Mouse (Mus musculus) cerebellum, postnatal 4 days (tissue): ENCODE measurements around the gene Fnbp1l.

Experiments
- DNase-seq, 2 experiments: peaks; one replicate each; pipeline ENCODE4 v3.0.0; 2022; ENCODE audit warnings: low spot score in 2 of 2, mixed read lengths in 1 of 2

The Fnbp1l gene

DNA sequence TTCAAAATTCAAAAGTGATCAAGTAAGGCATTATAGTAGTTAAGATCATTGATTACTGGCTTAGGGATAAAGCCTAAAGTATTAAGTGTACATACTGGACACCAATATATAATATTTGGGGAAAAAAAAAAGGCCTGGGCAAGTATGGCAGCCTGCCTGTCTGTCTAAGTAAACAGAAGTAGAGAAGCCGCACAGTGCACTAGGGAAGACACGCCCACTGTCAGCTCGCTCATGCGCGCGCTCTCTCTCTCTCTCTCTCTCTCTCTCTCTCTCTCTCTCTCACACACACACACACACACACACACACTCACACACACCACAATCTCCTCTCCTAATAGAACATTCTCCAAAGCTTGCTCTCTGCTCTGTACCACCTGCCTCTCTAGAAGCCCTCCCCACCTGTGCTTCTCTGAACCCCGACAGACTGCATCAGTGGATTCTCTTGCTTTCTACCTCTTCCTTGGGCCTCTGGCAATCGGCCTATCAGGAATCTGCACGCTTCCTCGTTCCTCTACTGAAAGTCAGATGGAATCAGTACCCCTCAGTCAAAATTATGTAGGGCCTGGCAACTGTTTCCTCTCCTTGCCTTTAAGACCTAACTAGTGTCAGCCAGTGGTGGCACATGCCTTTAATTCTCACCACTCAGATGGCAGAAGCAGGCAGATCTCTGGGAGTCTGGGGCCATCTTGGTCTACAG lies 13.3 kb downstream of the Fnbp1l start:
- no peak for DNase-seq

DNA sequence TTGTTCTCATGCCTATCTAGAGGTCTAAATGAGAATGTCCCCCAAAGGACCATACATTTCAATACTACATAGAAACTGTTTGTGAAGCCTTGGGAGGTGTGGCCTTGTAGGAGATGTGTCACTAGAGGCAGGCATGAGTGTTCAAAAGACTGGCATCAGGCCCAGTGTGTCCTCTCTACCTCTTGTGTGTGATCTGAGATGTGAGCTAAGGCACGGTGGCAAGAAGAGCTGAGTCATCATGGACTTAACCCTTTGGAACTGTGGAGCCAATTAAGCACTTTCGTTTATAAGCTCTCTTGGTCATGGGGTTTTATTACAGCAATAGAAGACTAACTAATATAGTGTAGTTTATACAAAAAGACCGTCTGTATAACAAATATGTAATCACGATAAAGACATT lies 16.3 kb downstream of the Fnbp1l start:
- DNase-seq, result no peak

DNA sequence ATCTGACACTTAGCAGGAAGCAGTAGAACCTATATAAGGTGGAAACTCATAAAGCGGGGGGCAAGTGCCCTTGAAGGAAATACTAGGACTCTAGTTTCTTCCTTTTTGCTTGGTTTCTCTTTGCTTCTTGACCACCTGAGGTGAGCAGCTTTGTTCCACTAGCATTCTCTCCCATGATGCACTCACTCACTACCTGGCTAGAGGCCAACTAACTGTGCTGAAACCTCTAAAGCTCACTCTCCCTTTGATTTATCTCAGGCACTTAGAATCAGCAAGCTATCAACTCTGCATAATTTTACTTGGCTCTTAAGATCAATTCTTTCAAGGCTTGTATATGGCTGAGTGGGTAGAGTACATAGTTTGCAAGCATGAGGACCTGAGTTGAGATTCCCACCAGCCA lies 17.1 kb downstream of the Fnbp1l start:
- DNase-seq, result no peak

- DNase-seq, result no peak
Observed at GRCm38 (mm10) chr3:122599291-122599690, 20.2 kb downstream of the Fnbp1l start.

DNA sequence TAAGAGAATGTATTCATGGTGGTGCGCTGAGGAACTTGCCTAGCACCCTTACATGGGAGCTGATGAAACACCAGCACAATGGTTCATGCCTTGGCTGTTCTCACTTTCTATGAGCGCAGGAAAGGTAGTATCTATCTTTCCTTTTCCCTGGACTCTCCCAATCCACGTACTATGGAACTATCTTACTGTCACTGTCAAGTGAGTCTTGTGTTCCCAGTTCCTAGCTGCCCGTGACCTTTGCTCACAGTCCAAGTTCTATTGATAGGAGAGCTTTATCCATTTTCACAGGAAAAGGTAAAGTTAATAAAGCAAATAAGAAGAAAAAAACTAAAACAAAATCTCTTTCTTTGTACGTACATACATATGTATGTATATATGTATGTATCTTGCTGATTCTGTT lies 28.7 kb downstream of the Fnbp1l start:
- DNase-seq, result no peak

- DNase-seq, result no peak
Observed at GRCm38 (mm10) chr3:122590346-122590745, 29.2 kb downstream of the Fnbp1l start.

DNA sequence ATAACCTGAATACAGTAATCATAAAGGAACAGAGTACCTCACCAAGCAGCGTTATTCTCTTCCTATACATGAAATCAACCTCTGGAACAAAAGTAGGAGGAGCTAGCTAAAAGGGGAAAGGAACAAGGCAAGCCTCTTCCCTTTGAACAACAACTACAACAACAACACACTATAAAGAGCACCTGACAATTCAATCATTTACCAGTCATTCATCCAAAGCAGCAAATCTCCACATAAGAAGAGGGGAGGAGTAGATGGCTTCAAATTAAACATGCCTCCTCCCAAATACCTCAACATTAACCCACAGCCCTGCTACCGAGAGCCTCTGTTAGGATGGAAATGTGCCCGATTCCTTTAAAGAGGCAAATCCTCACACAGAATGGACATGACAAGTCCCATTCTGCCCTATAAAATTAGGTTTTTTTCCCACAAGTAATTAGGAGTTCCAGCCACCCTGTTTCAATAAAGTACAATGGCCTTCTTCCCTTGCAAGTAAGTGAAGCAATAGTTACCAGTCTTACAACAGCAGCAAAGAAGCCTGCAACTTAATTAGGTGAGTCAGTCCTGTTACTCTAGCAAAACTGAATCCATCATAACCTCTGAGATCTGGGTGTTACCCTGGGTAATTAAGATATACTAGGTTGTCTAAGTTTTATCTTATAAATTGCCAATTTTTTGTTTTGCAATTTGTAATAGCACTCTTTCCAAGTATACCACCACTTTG lies 32.4 kb downstream of the Fnbp1l start:
- DNase-seq, result no peak

- no peak for DNase-seq
Observed at GRCm38 (mm10) chr3:122577360-122577759, 42.2 kb downstream of the Fnbp1l start.

DNA sequence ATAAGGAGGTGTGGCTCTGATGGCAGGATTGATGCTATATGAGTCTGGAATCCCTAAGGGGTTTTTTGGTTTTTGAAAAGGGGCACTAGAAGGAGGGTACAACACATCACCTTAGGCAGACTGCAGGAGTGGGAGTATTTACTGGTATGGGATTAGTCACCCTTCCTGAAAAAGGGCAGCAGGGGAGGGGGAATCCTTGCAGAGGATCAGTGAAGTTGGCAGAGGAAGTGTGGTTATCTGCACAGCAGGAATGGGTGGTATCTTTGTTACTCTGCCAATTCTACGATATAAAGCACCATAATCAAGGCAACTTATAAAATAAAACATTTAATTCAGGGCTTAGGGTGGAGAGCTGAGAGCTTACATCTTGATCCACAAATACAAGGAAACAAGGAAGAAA lies 44.6 kb downstream of the Fnbp1l start:
- DNase-seq, result no peak

DNA sequence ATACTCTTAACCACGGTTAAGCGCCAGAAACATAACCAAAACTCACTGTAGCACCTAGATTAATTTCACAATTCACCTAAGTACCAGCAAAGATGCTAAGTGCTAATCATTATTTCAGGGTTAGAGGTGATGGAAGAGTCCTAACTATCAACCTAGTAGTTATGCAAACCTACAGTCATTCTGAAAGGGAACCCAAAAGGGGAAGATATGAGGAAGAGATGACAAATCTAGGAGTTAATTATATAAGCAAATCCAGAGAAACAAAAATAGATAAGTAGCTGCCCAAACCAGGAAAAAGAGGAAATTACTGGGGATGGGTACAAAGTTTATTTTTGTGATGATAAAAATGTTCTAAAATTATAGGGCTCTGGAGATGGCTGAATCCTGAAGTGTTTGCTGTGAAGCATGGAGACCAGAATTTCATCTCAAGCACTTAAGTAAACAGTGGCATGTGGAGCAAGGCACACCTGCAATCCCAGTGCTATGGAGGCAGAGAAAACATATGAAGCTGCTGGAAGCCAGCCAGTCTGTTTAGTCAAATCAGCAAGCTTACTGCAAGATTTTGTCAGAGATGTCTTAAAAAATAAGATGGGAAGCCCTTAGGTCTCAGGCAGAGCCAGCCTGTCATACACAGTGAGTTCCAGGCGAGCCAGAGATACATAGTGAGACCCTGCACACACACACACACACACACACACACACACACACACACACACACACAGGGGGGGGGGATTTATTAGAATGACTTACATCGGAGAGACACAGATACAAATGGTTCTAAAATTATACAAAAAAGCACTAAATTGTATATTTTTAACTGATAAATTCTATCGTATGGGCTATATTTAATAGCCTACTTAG lies 45.9 kb downstream of the Fnbp1l start:
- no peak for DNase-seq

- DNase-seq, result no peak
Observed at GRCm38 (mm10) chr3:122566549-122566948, 53.0 kb downstream of the Fnbp1l start.

GRCm38 (mm10) chr3:122566112-122566511 lies 53.4 kb downstream of the Fnbp1l start:
- no peak for DNase-seq

DNA sequence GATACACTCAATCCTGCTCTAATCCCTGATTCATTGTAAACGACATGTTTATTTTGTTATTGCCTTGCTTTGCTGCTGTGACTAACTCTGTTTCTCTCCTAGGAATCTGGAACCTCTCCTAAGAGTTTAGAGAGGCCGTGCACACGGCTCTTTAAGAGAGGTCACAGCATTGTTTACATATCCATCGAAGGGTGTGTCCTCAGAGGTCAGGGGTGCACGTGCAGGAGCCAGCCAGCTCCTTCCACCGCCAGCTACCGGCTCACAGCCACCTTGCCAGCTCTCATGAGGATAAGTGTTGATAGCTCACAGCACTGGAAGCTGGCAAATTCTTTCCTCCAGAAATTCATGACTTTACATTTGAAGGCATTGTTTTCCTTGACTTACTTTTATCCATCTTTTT lies 54.2 kb downstream of the Fnbp1l start:
- DNase-seq, result no peak

- DNase-seq, result no peak
Observed at GRCm38 (mm10) chr3:122557766-122558165, 61.7 kb downstream of the Fnbp1l start.

DNA sequence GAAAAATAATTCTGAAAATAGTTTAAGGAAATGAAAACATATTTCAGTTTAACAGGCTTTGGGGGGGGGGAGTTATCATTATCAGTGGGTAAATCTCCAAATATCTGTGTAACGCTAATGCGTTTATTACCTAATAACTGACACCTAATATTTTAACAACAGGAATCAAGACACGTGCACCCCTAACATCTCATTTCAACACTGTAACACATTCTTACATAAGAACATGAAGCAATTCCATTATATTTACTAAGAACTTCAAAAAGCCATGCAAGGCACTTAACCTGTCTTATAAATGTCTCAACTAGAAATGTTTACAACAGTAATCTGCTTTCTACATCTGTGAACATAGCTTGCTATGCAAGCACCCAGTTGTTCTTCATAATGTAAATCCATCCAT lies 68.3 kb downstream of the Fnbp1l start:
- DNase-seq, result no peak

DNA sequence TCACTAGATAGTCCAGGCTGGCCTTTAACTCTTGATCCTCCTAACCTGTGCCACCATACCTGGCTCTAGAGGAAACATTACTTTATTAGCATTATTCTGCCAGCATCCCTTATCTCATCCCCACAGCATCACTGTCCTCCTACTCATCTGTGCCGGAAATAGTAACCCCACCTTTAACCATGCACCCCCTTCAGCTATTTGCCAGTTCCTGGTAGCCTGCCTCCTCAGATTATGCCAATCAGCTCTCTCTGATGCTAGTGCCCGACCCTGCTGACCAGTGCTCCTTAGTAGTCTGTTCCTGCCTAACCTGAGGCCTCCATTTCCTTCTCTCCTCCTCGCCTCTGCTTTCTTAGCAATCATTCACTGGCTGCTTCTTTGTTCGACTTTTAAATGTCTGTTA lies 72.0 kb downstream of the Fnbp1l start:
- no peak for DNase-seq

GRCm38 (mm10) chr3:122545346-122545745 lies 74.2 kb downstream of the Fnbp1l start:
- no peak for DNase-seq

GRCm38 (mm10) chr3:122540918-122541317 lies 78.6 kb downstream of the Fnbp1l start:
- no peak for DNase-seq

DNA sequence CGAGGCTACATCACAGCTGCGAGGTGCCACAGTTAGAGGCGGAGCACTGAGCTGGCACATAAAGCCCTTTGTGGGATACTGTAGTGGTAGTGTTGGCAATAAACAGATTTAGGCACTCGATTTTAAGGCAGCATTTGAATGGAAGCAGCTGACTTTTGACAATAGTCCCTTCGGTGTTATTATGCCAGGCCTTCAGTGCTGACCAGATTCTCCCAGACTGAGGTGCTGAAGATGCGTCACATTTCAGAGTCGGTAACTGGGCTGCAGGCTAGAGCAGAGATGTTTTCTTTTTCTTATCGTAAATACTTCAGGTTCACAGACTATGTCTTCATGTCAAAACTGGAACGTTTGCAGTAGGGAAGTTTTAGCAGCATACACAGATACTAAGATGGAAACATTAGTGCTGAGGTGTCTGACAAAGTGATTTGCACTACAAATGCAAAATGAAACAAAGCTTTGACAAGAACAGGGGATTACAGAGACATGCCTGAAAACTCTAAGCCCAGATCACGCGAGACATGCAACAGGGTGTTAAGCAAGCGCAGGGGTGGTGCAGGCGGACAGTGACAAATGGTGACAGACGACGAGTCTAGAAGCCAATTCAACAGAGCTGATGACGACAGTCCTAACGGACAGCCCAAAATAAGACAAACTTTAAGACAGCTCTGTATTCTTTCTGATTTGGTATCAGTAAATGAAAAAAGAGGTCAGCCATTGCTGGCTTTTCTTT lies 79.4 kb downstream of the Fnbp1l start:
- DNase-seq, result no peak

- DNase-seq, result no peak
Observed at GRCm38 (mm10) chr3:122538851-122539250, 80.7 kb downstream of the Fnbp1l start.

- DNase-seq, result no peak
Observed at GRCm38 (mm10) chr3:122535938-122536703, 83.4 kb downstream of the Fnbp1l start.
